Mouse (Mus musculus) limb, embryonic 11.5 days (tissue): Measurements from ENCODE around the gene 2900026A02Rik. TPM values are rescaled to one million over a fixed set of nuclear protein-coding genes. Genes with fewer than 3 reads are reported as not detected.

Experiments used
- ATAC-seq: fragments of 200-750 bp; cut with Nextera tagmentation; 2 replicates; pipeline ENCODE4 v1.8.0; 2017; ENCODE audit warnings: low read depth; ENCODE audit not compliant: insufficient number of reproducible peaks, low FRiP score, low TSS enrichment
- DNase-seq: peaks from one replicate; pipeline ENCODE4 v3.0.0-alpha.2; 2015; ENCODE audit warnings: low spot score
- H3K27ac ChIP-seq: fragments of 300-500 bp; sonication (generic); replicated peaks from 2 replicates; pipeline ENCODE4 v1.5.1; 2014; ENCODE audit warnings: low read depth, mild to moderate bottlenecking, low read length
- H3K27me3 ChIP-seq: fragments of 300-500 bp; sonication (generic); 2 replicates; pipeline ENCODE4 v1.6.1; 2014; ENCODE audit warnings: mild to moderate bottlenecking, low read length, mixed read lengths; ENCODE audit not compliant: control insufficient read depth, insufficient read depth
- H3K36me3 ChIP-seq: fragments of 300-500 bp; sonication (generic); 2 replicates; pipeline ENCODE4 v1.6.1; 2014; ENCODE audit warnings: mild to moderate bottlenecking, low read length, moderate library complexity, mixed read lengths; ENCODE audit not compliant: control insufficient read depth, insufficient read depth
- H3K4me1 ChIP-seq: fragments of 300-500 bp; sonication (generic); 2 replicates; pipeline ENCODE4 v1.6.1; 2014; ENCODE audit warnings: low read length, mixed read lengths; ENCODE audit not compliant: control insufficient read depth, insufficient read depth
- H3K4me2 ChIP-seq: fragments of 300-500 bp; sonication (generic); 2 replicates; pipeline ENCODE4 v1.6.1; 2014; ENCODE audit warnings: low read depth, mild to moderate bottlenecking, moderate library complexity; ENCODE audit not compliant: severe bottlenecking
- H3K4me3 ChIP-seq: fragments of 300-500 bp; sonication (generic); 2 replicates; pipeline ENCODE4 v1.5.1; 2014; ENCODE audit warnings: low read depth, low read length
- H3K9ac ChIP-seq: fragments of 300-500 bp; sonication (generic); 2 replicates; pipeline ENCODE4 v1.6.1; 2014; ENCODE audit warnings: mild to moderate bottlenecking, low read length
- H3K9me3 ChIP-seq: fragments of 300-500 bp; sonication (generic); 2 replicates; pipeline ENCODE4 v1.6.1; 2016; ENCODE audit warnings: low read length; ENCODE audit not compliant: control insufficient read depth
- WGBS: fragments of 180-500 bp; shearing (Covaris S2); extraction: QIAGEN DNeasy Blood & Tissue Kit; methylation state at CpG from one replicate; pipeline ENCODE4 v1.1.7; 2014; 5-methylcytosine and 5-hydroxymethylcytosine counted together
- polyA plus RNA-seq: library from polyadenylated mRNA; unstranded; fragments of >200 nt; fragmentation: Nextera tagmentation; extraction: Ambion mirVana; gene quantifications from 2 replicates; pipeline ENCODE4 v1.2.1, GENCODE M21; 2014

Gene 2900026A02Rik
- polyA plus RNA-seq, 1 experiment from 2014 or later, result 1.3 TPM

DNA sequence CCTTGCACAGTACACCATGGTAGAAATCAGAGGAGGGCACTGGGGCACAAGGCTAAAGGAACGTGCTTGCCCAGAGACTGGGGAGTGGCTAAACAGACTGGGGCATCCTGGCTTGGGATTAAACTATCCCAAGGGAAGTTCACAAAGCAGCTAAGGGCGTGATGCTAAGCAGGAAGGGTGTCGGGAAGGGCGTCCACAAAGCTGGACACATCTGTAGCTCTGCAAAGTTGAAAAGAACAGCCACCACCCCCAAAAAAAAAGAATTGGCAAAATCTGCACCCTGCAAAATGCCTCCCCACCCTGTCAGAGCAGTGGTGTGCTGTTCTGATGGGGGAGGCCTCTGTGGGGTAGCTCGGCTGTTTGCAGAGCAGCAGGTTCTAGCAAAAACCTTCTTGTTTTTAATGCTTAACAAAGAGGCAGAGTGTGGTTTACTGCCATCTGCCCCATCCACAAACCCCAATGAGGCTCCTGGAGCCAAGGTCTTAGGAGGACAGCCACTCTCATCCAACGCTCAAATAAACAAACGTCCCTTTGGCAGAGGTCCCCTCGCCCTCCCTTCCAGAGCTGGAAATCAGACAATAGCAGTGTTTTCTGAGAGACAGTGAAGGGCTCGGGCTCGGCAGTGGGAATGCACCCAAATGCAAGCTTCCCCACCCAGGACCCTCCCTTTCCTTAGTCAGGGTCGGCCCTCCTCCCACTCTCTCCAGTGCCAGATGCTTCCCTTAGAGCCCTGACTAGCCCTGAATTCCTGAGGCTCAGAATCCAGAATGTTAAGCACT, 12.2 kb downstream of the 2900026A02Rik start:
- no peaks in the 10 kb centered on the region for H3K36me3 ChIP-seq
- H3K9me3 ChIP-seq, result no peaks in the 10 kb centered on the region
- ATAC-seq (no peak), DNase-seq (no peak)
- H3K27ac ChIP-seq, result peak overlapping the region; percentile 21; the same call in 1 of the 2 replicates
- no peak overlapping the region for H3K4me2 ChIP-seq
- H3K9ac ChIP-seq, result no peak overlapping the region
- no peaks in the 10 kb centered on the region for H3K4me1 ChIP-seq
- H3K27me3 ChIP-seq, result no peaks in the 10 kb centered on the region
- no peak overlapping the region for H3K4me3 ChIP-seq
- WGBS, result 52% methylated on average over 11 of the region's 11 CpGs

DNA sequence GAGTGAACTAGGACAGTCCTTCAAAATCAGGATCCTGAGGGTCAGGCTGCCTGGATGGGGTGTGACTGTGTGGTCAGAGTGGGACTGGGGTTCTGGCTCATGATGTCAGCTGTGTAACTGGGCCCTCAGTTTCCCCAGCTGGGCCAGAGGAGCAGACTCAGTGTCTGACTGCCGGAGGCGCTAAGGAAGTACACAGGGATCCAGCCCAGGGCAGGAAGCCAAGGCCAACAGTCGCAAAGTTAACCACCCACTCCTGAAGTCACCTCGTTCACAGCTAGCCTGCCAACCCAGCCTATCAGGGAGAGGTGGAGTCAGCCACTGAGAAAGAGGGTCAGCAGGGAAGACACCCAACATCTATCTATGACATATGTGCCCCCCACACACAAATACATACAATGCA, 13.0 kb downstream of the 2900026A02Rik start:
- Histone ChIP-seq H3K4me3 (no peak overlapping the region), H3K9me3 (no peaks in the 10 kb centered on the region), H3K27me3 (no peaks in the 10 kb centered on the region), H3K27ac (no peak overlapping the region), H3K9ac (no peak overlapping the region), H3K36me3 (no peaks in the 10 kb centered on the region), H3K4me1 (no peaks in the 10 kb centered on the region), H3K4me2 (no peak overlapping the region)
- no peak for ATAC-seq
- DNase-seq, result no peak
- 73% methylated on average over 4 of the region's 4 CpGs for WGBS

DNA sequence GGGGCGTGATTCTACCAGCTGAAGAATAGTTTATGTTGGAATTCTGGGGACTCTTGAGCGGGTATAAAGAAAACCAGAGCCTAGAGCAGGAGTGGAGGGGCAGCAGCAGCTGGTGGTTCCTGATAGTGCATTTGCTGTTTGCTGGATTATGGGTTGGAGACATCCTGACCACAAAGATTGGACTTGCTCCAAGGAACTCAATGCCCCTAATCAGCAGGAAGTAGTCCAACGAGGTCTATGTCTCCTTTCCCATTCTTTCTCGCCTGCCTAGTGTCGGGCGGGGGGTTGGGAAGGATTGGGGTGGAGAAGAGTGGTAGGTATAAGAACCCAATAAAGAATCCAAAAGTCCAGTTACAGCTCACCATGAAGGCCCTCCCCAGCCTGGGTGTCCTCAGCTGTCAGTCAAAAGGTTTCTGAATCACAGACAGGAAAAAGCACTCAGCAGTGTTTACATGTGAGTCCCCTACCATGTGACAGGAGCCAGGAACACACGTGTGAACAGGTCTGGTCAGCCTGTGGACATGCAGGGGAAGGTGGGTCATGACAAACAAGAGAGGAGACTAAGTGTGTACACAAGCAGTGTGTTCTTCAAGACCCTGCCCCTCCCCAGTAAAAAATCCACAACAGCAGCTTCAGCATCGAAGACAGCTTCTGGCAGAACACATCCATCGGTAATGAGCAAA, 14.2 kb downstream of the 2900026A02Rik start:
- no peaks in the 10 kb centered on the region for H3K4me1 ChIP-seq
- H3K9me3 ChIP-seq, result no peaks in the 10 kb centered on the region
- no peak overlapping the region for H3K27ac ChIP-seq
- 63% methylated on average over 9 of the region's 9 CpGs for WGBS
- no peak overlapping the region for H3K9ac ChIP-seq
- H3K4me3 ChIP-seq, result no peak overlapping the region
- H3K27me3 ChIP-seq, result no peaks in the 10 kb centered on the region
- H3K4me2 ChIP-seq, result no peak overlapping the region
- DNase-seq (no peak), ATAC-seq (no peak)
- H3K36me3 ChIP-seq, result no peaks in the 10 kb centered on the region

DNA sequence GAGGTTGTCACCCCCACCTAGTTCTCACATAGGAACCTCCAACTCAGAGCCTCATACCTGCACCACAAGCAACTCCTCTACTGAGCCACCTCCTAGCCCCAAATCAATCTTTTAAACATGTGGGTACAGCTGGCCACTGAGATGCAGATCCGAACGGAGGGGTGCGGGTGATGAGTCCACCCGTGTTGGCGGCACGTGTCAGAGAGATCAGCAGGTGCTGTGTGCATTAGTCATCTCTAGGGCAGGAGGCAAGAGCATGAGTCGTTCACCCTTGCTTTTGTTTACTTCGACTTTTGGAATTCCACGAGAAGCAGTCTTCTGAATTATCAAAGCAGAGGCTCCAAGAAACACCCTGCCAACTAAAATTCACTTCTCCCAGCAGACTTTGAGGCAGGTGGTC, 16.8 kb downstream of the 2900026A02Rik start:
- Histone ChIP-seq H3K9me3 (no peaks in the 10 kb centered on the region), H3K36me3 (no peaks in the 10 kb centered on the region), H3K4me3 (no peak overlapping the region), H3K4me2 (no peak overlapping the region), H3K27me3 (no peaks in the 10 kb centered on the region), H3K27ac (no peak overlapping the region), H3K4me1 (no peaks in the 10 kb centered on the region), H3K9ac (no peak overlapping the region)
- no peak for ATAC-seq
- DNase-seq, result no peak
- 92% methylated on average over 9 of the region's 9 CpGs for WGBS

DNA sequence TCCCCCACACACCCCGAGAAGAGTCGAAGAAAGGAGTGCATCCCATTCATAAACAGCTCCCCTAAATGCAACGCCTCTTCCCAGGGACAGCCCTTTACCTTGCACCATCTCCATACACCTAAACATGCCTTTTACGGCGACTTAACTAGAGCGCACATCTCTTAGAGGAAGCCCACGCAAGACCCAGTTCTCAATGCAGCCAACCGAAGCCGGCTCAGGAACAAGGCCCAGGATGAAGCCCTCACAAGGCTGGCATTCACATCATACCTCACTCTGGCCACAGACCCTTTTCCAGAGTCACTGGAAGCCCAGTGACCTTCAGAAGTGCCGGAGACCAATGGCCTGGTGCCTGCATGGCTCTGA, 21.3 kb downstream of the 2900026A02Rik start:
- H3K4me1 ChIP-seq, result no peaks in the 10 kb centered on the region
- DNase-seq (no peak), ATAC-seq (no peak)
- H3K9me3 ChIP-seq, result no peaks in the 10 kb centered on the region
- H3K4me2 ChIP-seq, result no peak overlapping the region
- H3K36me3 ChIP-seq, result no peaks in the 10 kb centered on the region
- 84% methylated on average over 10 of the region's 10 CpGs for WGBS
- no peaks in the 10 kb centered on the region for H3K27me3 ChIP-seq
- no peak overlapping the region for H3K9ac ChIP-seq
- H3K27ac ChIP-seq, result no peak overlapping the region
- no peak overlapping the region for H3K4me3 ChIP-seq

DNA sequence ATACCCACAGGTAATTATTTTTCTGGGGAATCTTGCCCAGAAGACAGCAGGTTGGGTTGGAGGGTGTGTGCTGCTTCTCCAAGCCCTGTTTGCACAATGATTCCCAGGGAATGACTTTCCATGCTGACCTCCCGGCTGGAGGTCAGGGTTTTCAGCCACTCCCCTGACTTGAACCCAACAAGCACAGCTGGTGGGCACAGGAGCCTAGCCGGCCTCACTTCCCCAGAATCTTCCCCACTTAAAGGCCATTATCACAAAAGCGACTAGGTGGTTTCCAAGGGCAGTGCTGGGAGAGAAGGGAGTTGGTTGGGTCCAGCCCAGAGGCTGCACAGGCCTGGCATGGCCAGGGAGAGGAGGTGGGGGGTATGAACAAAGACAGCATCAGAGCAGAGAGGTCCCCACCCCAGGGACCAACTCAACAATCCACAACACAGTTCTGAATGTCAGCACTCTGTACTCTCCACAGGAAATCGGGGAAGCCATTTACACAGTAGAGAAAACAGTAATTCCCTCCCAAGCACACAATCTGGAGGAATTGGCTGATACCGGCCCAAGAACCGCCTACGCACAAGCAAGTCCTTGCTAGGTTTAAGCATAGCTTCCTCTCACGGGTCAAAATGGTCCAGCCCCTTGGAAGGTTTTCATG, 21.8 kb downstream of the 2900026A02Rik start:
- Histone ChIP-seq H3K27me3 (no peaks in the 10 kb centered on the region), H3K9me3 (no peaks in the 10 kb centered on the region), H3K27ac (no peak overlapping the region), H3K4me2 (no peak overlapping the region), H3K36me3 (no peaks in the 10 kb centered on the region), H3K4me1 (no peaks in the 10 kb centered on the region), H3K9ac (no peak overlapping the region), H3K4me3 (no peak overlapping the region)
- DNase-seq, result no peak
- 61% methylated on average over 8 of the region's 8 CpGs for WGBS
- no peak for ATAC-seq

DNA sequence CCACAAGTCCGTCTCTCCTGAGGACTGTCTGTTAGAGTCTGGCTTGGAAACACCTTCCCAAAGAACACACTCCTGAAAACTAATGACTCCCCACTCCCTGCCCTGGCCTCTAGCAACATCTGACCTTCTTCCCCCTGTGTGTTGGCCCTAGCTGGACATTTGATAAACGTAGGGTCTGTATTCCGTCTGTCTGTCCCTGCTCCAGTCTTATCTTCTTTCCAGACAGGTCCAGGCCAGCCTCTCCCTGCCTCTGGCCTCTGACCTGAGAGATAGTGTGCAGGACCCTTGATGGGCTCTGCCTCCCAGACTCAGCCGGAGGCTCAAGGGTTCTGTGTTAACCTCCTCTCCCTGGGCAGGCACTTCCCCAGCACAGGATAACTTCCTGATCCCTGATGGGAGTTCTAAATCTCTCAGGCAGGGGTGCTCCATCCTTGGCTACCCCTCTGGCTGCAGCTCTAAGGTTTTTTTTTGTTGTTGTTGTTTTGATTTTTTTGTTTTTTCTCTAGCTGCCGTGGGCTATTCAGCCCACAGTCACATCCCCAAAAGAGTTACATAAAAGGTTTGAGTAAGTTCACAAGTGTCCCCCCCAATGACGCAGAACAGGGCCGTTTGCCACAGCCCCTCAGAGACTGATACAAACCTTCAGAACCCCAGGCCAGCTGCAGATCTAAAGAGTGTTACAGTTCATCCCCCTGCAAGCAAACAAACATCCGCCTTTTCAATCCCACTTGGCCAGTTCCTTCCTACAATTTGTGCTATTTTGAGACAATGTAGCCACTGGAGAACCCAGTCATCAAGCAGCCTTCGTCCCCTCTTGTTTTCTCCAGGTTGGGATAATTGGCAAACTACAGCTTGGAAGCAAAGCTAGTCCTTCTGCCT, 23.9 kb downstream of the 2900026A02Rik start:
- no peaks in the 10 kb centered on the region for H3K9me3 ChIP-seq
- no peak overlapping the region for H3K4me3 ChIP-seq
- H3K4me1 ChIP-seq, result no peaks in the 10 kb centered on the region
- DNase-seq (no peak), ATAC-seq (no peak)
- WGBS, result 40% methylated on average over 9 of the region's 9 CpGs
- no peak overlapping the region for H3K27ac ChIP-seq
- H3K27me3 ChIP-seq, result no peaks in the 10 kb centered on the region
- no peak overlapping the region for H3K9ac ChIP-seq
- no peaks in the 10 kb centered on the region for H3K36me3 ChIP-seq
- no peak overlapping the region for H3K4me2 ChIP-seq

DNA sequence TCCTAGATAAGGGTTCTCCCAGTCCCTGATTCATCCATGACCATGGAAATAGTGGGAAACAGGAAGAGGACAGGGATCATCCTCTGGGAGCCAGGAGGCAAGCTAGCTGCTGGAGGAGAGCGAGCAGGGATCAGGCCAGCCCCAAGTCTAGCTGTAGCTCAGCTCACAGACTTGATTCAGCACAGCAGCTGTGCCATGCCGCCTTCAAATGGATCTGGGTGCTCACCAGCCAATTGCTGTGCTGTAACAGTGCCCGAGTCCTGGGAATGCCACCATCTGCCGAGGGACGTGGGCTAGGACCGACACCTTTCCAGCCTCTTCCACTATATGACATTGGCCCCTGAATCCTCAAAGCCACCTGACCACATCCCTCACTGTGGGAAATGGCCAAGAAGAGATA, 25.1 kb downstream of the 2900026A02Rik start:
- H3K4me1 ChIP-seq, result no peaks in the 10 kb centered on the region
- no peak for ATAC-seq
- WGBS, result 92% methylated on average over 6 of the region's 6 CpGs

More for the DNA sequence above, 25.1 kb downstream of the 2900026A02Rik start:
- Histone ChIP-seq H3K9me3 (no peaks in the 10 kb centered on the region), H3K27me3 (no peaks in the 10 kb centered on the region), H3K36me3 (no peaks in the 10 kb centered on the region), H3K27ac (no peak overlapping the region), H3K4me3 (no peak overlapping the region), H3K9ac (no peak overlapping the region), H3K4me2 (no peak overlapping the region)
- no peak for DNase-seq
